Mouse (Mus musculus) gastrocnemius, postnatal 14 days (tissue): Measurements from ENCODE around the gene Palm. TPM values are rescaled to one million over a fixed set of nuclear protein-coding genes. Genes with fewer than 3 reads are reported as not detected.

Source experiments
- DNase-seq: peaks from one replicate; pipeline ENCODE4 v3.0.0; 2021; ENCODE audit warnings: mixed read lengths
- intact Hi-C: fragments of 180-260 bp; cut with DNase I; formaldehyde crosslinking; loops from one replicate; pipeline ENCODE4 v1.15.1; 2025; ENCODE audit warnings: low total_unique reads
- total RNA-seq, 2 experiments: library from RNA; stranded (reverse); gene quantifications; 2 replicates each; pipeline ENCODE4 v1.2.3; 2021

Palm gene
- total RNA-seq, 2 experiments from 2014 or later = 25.7 to 33.5 TPM

DNA sequence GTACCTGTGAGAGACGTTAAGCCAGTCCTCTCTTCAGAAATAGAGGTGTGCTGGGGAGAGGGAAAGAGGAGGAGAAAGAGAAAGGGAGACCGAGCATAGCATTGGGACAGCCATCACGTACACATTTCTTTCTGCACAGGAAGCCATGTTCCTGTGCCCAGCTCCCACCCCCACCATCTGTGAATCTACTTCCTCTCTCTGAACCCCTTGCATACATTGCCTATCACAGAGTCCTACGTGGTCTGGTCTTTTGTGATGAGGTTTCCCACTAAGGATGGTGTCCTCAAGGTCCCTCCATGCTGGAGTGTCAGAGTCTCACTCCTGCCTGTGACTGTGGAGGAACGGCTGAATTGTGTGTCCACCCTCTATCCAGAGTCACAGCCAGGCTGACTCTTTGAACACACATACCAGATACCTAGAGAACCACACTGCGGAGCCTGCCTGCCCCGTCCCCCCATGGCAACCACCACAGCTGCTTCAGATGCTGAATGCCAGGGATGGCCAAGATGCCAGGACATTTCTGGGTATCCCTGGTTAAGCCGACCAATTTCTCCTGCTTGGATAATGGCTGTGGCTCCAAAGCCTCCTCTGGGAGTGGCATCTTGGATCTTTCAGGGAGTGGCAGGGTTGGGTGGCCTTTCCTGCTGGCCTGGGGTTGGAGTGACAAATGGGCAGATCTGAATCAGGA, 56.7 kb downstream of the Palm start:
- intact Hi-C loops = no loop called here

DNA sequence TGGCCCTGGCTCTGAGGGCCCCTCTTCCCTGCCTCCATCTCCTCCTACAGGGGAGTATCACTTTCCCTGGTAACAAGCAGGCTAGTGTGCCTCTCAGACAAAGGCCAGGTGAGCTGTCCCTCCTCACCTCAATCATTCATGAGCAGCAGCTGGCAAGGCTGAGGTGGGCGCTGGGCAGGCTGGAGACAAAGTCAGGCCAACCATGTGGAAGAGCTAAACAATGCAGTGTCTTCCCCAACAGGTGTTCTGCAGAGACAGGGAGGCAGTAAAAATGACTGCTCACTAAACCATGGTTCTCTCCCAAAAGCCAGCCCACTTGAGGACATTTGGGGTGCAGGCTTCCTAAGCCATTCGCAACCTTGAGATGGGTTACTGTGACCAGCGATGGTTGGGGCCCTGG, 58.3 kb downstream of the Palm start:
- no peak for DNase-seq
- intact Hi-C loops = no loop called here

More for the DNA sequence above, 56.7 kb downstream of the Palm start:
- no peak for DNase-seq

DNA sequence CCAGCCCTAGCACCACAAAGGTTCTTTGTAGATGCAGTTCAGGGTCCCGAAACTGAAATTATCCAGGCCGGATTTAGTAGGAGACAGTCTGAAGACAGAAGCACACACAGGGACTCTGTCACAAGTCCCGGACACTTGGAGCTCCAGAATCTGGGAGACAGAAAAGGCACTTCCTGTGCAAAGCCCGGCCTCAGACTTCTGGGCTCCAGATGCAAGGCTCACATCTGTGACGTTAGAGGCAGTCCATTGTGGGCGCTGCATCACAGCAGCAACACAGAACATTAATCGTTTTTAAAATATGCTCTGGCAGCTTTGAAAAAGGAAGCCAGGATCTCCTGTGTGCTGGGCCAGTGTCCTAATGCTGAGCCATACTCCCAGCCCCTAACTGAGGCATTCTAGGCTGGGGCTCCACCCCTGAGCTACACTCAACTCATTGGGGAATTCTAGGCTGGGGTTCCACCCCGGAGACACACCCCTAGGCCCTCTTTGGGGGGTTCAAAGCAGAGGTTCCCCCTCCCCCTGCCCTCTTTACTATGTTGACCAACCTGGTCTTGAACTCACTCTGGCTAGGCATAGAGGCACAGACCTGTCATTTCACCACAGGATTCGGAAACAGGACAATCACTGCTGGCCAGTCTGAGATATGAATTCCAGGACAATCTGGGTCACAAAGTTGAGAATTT, 58.9 kb downstream of the Palm start:
- DNase-seq = peak; percentile 46

DNA sequence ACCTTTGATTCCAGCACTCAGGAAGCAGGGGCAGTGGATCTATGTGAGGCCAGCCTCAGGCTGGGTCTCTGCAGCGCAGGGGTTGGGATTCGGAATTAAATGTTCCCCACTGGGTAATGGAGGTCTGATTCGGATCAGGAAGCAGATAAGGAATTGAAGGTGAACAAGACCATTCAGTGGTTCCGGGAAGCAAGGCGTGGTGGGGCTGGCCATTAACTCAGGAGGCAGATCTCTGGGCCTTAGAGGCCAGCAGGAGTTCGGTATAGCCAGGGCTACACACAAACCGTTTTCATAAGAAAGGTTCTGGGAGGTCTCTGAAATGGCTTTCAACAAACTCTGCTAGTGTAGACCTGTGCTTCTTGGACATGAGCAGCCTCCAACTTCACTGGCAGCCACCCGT, 59.5 kb downstream of the Palm start:
- no peak for DNase-seq
- intact Hi-C loops = no loop called here

More for the DNA sequence above, 58.9 kb downstream of the Palm start:
- intact Hi-C loops = no loop called here

DNA sequence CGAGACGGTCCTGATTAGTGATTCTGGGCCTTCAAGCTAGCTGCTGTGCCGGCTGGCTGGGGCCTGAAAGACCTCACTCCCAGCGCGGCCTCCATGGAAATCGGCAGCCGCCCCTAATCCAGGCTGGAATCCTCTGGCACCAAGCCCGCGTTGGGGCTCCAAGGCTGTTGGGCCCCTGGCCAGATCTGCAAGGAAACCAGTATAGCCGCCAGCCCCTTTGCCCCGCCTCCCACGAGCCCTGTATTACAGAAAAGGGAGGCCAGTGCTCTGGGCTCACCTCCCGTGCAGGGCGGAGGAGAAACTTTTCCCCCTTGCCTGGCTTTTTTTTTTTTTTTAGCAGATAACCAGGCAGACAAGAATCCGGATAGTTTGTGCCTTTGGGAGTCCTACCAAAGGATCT, 60.0 kb downstream of the Palm start:
- peak; percentile 98 for DNase-seq
- intact Hi-C loops = no loop called here

DNA sequence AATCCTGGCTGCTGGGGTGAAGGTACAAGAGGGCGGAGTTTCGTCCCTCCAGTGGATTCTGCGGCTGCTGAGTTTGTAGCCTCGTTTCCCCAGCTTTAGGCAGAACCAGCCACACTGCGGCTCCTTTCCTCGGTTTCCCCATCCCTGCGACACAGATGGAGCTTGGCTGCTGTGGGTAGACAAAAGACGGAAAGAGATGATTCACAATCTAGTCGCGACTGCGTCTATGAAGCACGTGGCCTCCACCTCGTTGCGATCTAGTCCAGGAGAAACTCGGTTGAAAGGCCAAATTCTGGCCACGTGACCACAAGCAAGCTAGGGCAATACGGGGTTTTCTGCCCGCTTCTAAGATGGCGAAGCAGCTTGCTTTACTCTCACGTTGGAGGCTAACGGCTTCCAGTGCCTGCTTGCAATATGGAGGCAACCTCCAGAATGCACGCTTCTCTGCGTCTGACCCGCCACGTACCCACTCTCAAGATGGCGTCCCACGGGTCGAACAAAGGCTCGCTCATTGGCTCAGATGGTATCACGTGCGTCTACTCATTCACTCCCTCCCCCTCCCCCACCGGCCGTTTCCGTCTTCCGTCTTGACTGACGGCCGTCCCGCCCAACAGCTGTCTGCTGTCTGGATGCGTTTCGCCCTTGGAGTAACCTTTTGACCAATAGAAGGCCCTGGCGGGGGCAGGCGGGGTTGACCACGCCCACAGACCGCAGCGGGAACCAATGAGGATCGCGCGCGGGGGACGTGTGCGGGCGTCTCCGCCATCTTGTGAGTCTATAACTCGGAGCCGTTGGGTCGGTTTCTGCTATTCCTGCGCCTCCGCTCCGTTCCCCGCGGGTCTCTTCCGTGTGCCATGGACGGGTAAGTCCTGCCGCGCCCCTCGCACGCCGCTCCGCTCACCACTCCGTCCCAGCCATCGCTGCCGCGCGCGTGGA, 60.8 kb downstream of the Palm start, which contains the start of gene Ptbp1:
Ptbp1 (plus strand) TSS at position 568 of the 936 bp plus-strand sequence.
- intact Hi-C loops = no loop called here
- peak; percentile 100 for DNase-seq

DNA sequence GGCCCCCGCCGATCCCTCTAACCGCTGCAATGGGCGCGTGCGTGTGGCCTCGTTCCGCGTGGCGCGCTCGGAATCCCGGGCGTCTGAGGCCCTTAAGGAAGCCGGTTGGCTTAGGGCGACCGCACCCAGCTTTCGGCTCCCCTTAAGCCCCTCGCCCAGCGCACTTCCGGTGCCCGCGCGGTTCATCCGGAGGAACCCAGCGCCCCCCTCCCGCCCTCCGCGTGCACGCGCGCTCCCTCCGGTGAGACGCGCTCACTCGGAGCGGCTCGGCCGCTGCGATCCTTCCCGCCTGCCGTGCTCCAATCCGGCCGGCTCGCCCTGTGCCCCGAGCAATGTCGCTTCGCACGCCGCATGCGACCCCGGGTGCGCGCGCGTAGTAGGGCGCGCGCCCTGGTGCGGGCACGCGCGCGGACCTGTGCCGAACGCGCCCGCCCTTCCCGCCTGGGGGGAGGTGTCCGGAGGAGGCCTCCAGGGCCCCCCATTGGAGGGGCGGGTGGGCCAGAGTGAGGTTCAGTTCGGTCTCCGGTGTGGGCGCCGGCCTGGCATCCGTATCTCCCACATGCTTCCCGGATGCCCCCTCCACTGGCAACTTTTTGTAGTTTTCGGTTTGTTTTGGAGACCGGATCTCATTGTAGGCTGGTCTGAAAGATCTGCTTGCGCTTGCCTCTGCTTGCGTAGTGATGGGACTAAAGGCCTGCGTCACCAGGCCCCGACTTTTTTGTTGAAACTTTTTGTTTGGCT, 61.6 kb downstream of the Palm start:
- intact Hi-C loops = no loop called here
- peak; percentile 75 for DNase-seq

DNA sequence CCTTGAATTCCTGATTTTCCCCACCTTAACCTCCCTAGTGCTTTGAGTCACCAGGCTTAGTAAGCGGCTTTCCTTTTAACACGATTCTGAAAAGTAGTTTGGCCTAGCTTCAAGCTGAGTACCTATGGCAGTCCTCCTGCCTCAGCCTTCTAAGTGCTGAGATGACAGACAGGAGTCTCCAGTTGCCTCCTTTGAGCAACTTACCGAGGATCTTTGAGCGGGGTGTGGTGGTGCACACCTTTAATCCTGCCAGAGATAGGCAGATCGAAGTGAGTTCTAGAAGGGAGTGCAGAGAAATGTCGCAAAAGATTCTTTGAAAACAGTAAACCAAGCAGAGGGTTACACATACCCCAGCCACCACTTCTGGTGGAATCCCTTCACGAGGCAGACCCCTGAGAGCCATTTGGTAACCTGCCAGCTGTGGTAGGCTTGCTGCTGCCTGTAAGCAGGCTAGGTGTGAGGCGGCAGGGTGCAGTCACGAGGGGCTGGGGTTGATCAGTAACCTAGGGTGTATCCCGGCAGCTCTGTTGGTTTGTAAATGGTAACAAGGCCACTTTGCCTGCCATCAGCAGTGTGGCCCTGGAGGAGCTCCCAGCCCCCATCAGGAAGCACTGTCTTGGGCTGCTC, 62.3 kb downstream of the Palm start:
- no peak for DNase-seq
- intact Hi-C loops = no loop called here

DNA sequence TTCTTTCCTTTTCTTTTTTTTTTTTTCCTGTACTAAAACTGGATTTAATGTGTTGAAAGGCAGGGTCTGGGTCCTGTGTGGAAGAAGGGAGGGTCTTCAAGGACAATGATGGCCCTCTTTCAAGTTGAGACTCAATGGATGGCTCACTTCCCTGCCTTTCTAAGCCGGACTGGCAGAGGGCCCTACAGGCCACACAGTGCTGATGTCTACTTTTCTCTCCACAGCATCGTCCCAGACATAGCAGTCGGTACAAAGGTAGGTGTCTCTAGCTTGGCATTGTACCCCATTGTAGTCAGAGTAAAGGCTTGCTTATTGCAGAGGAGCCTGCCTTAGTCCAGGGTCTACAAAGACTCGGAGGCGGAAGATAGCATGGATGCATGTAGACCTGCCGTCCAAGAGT, 62.9 kb downstream of the Palm start:
- DNase-seq = no peak
- intact Hi-C loops = no loop called here

DNA sequence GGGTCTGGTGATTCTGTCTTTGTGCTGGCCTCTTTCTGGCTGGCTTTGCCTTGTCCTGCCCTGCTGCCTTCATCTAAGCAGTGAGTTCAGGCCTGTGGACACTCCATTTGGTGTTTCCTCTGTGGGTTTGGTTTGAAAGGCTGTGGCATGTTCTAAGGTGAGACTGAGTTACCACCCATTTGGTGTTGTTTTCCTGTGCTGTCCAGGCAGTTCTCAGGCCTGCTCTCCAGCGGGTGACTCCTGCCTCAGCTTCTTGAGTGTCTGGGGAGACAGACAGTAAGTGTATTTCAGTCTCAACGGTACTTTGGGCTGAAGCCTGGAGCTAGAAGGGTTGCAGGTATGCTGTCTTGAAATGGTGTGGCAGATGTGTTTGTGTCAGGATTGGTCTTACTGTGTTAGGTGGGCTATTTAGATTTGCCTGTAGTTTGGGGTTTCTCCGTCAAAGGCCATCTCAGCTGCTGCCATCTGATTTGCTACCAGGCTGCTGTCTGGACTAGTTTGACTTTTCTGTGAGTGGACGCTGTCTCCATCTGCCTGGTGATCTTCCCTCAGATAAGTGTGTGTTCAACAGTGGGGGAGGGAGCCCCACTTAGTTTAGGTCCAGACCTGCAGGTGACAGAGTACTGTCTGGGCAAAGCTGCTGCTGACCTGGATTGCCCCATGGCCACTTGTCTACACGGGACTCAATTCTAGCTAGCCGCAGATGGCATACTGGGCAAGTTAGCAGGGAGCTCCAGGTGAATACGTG, 63.5 kb downstream of the Palm start:
- no peak for DNase-seq
- intact Hi-C loops = no loop called here

DNA sequence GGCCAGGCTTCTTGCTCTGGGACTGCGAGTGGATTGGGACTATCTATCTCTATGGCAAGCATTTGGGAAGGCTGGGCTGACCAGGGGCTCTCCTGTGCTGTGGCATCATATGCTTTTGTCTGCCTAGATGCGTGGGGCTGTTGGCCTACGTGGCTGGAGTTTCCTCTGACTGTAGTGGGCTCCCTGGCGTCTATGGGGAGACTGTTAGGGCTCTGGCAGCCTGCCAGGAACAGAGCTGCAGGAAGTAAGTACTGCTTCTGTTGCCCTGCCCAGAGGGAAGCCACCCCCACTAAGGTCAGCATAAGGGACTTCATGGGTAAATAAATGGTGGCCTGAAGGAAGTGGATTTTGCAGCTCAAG, 64.1 kb downstream of the Palm start:
- intact Hi-C loops = no loop called here
- peak; percentile 67 for DNase-seq

DNA sequence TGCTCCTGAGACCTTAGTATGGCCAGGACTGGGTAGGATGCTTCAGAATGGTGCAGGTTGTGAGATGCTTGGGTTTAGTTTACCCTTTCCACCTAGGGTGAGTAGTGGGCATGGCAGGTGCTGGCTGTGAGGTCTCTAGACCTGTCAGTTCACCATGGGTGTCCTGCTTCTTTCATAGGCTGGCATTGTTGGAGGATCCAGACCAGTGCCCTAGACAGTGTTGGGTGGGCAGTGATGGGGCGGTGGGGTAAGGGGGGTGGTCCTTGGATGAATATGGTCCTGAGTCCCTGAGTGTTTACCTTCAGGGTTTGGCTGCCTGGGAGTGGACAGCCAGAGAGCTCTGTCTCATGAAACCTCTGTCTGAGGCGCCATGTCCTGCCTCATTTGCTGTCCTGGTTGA, 64.5 kb downstream of the Palm start:
- DNase-seq = no peak
- intact Hi-C loops = no loop called here

DNA sequence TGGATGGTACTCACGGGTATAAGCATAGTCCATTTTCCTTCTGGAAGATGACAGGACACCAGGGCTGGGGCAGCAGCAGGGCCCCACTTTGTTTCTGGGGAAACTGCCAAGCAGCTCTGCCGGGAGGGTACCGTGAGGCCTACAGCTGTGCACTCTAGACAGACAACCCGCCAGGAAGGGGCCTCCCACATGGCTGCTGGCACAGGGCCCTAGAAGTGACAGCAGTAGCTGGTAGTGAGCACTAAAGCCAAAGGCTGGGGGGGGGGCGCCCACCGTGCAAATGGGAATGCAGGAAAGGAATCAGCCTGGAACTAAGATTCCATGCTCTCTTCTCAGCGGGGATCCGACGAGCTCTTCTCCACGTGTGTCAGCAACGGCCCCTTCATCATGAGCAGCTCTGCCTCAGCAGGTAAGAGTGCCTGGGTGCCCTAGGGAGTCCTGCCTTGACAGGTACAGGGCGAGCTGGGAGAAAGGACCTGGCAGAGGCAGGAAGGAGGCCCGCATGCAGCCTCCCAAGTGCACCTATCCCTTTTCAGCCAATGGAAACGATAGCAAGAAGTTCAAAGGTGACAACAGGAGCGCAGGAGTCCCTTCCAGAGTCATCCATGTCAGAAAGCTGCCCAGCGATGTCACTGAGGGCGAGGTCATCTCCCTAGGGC, 65.2 kb downstream of the Palm start:
- intact Hi-C loops = no loop called here
- peak; percentile 74 for DNase-seq

DNA sequence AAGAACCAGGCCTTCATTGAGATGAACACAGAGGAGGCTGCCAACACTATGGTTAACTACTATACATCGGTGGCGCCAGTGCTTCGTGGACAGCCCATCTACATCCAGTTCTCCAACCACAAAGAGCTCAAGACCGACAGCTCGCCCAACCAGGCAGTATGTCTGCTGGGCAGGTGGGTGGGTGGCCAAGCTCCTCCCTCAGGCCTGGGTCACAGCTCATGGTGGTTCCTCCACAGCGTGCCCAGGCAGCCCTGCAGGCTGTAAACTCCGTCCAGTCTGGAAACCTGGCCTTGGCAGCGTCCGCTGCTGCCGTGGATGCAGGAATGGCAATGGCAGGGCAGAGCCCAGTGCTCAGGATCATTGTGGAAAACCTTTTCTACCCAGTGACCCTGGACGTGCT, 65.7 kb downstream of the Palm start:
- peak; percentile 56 for DNase-seq
- intact Hi-C loops = no loop called here

DNA sequence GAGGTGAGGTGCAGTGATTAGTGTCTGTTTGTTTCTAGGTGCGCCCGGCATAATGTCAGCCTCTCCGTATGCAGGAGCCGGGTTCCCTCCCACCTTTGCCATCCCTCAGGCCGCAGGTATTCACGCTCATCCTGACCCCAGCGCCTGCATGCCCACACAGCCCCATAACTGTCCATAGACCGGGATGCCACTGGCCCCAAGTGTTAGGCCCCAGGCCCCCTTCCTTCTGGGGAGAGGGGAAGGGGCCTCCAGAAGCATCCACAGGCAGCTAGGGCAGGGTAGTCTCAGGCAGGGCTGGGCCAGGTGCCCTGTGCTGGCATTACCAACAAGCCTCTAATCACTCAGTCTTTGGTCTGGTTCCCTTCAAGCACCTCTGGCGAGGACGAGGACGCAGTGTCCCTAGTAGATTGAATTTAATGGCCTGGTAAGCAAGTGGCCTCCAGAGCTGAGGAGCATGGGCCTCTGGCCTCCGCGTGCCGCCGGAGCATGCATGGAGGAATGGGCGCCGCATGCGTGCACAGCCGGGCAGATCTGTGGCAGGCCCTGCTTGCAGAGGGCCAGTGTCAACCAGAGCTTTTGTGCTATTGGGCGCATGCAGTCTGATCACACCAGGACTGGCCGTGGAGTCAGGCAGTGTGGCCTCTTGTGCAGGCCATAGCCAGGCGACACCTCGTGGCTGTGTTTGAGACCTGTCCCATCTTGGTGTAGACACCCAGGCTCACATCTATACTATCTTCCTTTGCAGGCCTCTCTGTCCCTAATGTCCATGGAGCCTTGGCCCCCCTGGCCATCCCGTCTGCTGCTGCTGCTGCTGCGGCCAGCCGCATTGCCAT, 66.9 kb downstream of the Palm start:
- intact Hi-C loops = no loop called here

DNA sequence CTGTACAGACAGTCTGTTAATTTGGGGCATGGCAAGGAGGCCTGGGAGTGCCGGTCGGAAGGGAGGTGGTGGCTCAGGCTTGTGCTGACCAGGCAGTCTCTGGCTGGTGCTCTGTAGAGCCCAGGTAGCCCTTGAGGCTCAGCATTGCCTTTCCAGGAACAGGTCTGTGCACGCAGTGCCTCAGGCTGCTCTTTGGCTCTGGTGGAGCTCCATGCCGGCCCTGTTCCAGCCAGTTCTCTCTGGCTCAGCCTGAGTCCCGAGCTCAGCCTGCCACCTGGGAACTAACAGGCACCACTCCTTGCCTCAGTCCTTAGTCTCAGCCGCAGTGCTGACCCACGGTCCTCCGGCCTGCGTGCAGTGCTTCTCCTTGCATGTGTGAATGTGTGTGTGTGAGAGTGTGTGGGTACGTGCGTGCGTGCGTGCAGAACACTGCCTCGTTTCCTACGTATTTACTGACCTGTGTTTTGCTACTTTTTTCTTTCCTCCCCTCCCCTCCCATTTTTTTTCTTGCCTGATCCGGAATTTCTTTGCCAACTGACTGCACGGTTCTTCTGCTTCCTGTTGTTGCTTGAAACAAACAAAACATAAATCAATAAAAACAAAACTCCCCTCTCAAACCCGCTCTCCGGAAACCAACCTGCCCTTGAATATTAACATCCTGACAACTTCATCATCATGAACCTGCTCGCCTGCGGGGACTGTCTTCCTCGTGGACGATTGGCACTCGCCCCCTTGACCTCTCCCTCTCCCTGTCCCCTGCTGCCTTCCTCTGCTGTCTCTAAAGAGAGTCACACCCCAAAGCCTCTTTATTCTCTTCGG, 68.1 kb downstream of the Palm start:
- intact Hi-C loops = no loop called here
- no peak for DNase-seq

More for the DNA sequence above, 66.9 kb downstream of the Palm start:
- DNase-seq = no peak
